Mouse (Mus musculus): ENCODE measurements around the gene Pcolce.
"Not testable (repeated sequence)": the region's sequence is repeated elsewhere in the genome, so short reads cannot be mapped to it uniquely, and the experiment has no call there.

The Pcolce gene

DNA sequence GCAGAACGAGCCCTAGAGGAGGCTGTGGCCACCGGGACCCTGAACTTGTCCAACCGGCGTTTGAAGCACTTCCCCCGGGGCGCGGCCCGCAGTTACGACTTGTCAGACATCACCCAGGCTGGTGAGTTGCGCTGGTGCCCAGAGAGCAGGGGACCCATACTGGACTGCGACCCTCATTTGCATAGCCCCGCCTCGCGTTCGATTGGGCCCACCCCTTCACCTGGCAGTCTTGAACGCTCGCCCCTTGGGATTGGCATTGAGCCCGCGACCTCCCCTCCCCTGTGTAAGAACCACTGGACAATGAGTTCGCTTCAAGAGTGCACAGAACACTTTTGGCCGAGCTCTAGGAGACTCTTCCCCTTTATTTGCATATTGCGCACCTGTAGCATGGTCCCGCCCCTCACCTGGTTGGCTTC, 15.7 kb upstream of the Pcolce start:
- DNase-seq (ENCODE audit: low read depth, low spot score) = no peak

DNA sequence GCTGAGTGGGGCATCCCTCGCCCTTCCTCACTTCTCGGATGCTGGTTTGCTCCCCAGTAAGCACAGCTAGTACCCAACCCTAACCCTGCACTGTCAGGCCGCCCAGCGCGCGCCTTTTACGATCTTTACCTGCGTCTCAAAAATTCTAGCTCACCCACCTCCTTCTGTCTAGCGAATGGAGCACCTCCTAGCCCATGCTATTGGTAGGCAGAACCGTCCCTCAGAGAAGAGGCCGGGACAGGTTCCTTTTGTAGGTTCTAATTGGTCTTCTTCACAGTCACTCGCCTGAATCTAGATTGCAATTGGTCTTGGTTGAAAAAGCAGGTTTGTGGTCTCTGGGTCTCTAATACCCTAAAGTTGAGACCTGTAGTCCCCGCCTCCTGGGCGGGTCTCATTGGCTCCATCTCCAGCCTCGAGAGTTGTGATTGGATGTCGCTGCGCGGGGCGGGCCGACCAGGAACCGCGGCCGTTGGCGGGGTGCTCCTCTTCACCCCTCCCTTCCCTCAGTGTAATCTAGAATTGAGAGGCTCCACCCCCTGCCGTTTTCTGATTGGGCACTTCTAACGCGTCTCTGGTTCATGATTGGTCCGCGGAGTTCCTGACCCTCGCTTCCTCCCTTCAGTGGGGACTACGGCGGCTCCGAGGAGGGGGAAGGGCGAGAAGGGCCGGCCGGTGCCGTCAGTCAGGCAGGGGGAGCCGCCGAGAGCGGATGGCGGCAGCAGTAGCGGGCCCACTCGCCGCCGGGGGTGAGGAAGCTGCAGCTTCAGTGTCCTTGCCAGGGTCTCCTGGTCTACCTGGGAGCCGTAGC, 15.1 kb upstream of the Pcolce start, which contains the start of the genes Fbxo24, Lrch4 and Gm20605:
TSS of gene Fbxo24 (minus strand) at position 505 of the 808 bp plus-strand sequence.
TSS of gene Lrch4 (plus strand) at position 624 of the 808 bp plus-strand sequence.
TSS of gene Gm20605 (plus strand) at position 678 of the 808 bp plus-strand sequence.
- DNase-seq (ENCODE audit: low read depth, low spot score) = peak; percentile 99

DNA sequence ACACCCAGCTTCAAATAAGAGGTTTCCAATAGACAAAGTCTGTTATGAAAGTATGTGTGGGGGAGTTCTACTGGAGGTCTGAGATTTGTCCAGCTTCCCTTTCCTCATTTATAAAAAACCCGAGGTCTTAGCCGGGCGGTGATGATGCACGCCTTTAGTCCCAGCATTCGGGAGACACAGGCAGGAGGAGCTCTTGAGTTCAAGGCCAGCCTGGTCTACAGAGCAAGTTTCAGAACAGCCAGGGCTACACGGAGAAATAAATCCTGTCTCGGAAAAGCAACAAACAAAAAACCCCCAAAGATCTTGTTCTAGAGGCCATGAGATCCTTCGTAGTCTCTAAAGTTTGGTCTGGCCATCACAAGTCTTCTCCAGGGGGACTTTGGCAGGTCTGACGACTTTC, 14.4 kb upstream of the Pcolce start:
- no peak for DNase-seq (ENCODE audit: low read depth, low spot score)

DNA sequence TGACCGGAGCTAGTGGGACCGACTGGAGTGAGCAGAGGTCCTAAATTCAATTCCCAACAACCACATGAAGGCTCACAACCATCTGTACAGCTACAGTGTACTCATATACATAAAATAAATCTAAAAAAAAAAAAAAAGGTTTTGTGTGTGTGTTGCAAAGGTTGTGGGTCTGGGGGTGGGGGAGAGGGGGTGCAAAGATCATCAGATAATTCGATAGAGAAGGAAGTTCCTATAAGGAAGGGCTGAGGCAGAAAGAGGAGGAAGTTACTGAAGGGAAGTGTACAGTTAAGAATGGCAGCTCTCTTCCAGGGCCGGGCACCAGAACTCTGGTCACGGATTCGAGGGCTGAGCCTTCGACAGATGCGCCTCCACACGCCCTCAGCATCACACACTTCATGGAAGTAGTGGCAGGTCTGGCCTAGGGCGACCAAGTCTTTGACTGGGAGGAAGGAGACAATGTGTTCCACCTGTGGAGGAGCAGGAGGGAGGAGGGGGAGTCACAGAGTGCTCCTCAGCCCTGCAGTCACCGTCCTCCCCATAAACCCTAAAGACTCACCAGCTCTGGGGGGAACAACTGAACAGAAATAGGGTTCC, 10.4 kb upstream of the Pcolce start:
- DNase-seq (ENCODE audit: low read depth, low spot score) = no peak

DNA sequence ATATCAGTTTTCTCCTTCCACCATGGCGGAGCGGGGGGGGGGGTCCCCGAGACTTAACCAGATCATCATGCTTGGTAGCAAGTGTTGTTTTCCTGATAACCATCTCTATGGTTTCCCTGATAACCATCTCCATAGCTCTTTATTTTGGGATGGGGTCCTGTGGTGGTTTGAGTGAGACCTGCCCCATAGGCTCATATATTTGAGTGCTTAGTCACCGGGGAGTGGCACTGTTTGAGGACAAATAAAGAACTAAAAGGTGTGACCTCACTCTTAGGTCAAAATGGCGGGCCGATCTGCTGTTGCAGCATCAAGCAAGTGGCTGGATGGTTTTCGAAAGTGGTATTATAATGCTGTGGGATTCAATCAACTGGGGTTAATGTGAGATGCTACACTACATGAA, 1.8 kb upstream of the Pcolce start:
- no peak for DNase-seq (ENCODE audit: low read depth, low spot score)

DNA sequence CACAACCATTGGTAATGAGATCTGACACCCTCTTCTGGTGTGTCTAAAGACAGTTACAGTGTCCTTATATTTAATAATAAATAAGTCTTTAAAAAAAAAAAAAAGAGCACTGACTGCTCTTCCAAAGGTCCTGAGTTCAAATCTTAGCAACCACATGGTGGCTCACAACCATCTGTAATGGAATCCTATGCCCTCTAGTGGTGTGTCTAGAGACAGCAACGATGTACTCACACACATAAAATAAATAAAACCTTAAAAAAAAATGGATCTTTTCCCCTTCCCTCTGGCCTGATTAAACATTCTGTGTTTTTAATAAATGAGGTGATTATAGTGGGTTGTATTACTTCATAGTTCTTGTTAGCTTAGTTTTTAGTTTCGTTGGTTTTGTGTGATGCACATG, 1.3 kb upstream of the Pcolce start:
- DNase-seq (ENCODE audit: low read depth, low spot score) = not testable (repeated sequence)

DNA sequence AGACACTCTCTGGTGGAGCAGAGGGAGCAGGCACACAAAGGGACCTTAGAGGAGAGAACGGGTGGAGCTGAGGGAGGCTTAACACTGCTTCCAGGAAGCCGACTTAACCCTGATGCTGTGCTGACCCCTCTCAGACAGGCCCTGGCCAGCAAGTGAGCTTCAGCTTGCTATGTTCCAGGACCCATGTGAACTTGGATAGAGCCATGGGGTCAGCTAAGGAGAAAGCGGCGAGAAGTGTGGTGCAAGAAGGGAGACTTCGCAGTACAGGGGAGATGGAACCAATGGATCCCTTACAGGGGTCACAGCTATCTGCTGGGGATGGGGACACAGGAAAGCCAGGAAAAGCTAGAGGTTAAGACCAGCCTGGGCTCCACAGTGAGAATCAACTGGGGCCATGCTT, 508 bp downstream of the Pcolce start:
- DNase-seq (ENCODE audit: low read depth, low spot score) = no peak

DNA sequence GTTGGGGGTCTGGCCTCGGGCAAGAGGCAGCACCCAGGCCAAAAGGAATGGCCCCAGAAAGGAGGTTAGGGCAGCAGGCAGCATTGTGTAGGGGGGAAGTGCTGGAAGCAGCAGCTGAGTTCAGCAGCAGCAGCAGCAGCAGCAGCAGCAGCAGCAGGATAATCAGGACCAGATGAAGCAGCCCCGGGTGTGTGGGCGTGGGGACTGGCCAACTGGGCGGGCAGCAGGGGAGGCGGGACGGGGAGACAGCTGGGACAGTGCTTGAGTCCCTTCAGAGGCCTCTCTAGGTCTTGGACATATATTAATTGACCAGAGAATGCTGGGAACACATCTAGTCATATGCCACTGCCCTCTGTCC, 2.4 kb downstream of the Pcolce start:
- DNase-seq (ENCODE audit: low read depth, low spot score) = no peak

DNA sequence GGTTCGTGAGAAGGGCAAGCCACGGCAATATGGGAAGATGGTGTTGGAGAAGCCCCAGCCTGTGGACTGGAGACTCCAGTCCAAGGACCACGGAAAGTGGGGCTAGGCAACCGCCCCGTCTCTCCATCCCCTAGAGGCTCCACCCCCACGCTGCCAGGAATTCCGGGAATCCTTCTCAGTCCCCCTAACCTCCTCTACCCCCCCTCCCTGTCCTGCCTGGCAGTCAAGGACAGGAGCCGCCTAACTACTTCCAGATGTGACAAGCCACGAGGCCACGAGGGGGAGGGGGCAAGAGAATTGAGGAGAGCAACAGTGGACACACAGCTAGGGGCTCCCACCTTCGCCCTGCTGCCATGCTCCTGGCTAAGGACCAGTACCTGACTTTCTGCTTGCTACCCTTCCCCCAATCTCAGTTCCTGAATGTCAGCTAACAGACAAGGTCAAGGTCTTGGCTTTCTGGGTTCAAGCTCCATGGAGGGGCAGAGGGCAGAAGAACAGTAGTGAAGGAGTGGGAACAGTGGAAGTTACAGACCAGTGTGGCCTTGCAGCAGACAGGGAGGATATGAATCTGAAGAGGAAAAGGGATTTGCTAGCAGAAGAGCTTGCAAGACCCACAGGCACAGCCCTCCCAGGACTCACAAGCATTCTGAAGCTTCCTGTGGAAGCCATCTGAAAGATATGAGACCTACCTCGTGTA, 2.9 kb downstream of the Pcolce start:
- no peak for DNase-seq (ENCODE audit: low read depth, low spot score)

DNA sequence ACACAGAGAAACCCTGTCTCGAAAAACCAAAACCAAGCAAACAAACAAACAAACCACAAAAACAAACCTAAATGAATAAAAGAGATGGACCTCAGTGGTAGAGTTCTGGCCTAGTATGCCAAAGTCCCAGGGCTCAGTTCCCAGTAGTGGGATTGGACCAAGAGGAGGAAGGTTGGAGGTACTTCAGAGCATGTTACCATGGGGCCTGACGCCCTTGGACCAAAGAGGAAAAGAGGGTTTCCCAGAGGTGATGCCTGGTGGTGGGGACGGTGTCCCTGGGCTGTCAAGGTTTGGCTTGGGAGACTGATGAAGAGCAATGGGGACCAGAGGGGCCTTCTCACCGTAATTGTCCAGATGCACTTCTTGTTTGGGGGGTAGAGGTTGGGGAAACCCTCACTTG, 3.5 kb downstream of the Pcolce start:
- no peak for DNase-seq (ENCODE audit: low read depth, low spot score)

DNA sequence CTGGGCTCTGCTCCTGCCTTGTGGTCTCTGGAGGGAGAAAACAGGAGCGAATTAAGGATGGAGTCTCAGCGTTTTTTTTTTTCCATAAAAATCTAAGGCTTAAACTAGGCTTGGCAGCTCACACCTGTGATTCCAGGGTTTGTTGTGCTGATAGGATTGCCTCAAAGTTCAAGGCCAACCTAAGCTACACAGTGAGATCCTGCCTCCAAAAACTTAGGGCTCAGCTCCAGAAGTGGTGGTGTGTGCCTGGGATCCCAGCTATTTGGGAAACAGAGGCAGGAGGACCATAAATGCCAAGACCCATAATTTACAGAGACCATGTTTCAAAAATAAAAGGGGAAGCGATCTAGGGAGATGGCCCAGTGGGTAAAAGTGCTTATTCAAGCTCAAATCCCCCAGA, 4.3 kb downstream of the Pcolce start:
- DNase-seq (ENCODE audit: low read depth, low spot score) = no peak

DNA sequence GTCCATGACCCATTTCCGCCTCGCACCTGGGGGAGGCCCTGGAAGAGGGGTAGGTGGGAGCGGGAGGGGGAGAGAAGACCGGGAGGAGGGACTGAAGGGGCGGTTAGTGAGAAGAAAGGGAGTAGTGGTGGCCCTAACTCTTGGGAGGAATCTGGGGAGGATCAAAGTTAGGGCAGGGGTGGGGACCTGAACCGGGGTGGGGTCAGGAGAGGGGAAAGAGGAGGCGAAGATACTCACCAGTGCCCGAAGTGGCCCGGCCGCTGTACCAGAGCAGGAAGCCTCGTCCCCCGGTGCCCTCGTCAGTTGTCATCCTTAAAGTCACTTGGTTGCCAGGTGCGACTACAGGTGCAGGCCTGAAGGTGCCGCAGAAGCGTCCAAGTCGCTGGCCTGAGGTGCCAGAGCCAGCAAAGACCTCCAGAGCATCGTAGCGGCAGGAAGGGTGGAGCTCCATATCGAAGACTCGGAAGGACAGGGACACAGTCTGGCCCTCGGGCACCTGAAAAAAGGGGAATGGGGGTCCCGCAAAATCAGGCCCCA, 4.9 kb downstream of the Pcolce start:
- DNase-seq (ENCODE audit: low read depth, low spot score) = no peak

DNA sequence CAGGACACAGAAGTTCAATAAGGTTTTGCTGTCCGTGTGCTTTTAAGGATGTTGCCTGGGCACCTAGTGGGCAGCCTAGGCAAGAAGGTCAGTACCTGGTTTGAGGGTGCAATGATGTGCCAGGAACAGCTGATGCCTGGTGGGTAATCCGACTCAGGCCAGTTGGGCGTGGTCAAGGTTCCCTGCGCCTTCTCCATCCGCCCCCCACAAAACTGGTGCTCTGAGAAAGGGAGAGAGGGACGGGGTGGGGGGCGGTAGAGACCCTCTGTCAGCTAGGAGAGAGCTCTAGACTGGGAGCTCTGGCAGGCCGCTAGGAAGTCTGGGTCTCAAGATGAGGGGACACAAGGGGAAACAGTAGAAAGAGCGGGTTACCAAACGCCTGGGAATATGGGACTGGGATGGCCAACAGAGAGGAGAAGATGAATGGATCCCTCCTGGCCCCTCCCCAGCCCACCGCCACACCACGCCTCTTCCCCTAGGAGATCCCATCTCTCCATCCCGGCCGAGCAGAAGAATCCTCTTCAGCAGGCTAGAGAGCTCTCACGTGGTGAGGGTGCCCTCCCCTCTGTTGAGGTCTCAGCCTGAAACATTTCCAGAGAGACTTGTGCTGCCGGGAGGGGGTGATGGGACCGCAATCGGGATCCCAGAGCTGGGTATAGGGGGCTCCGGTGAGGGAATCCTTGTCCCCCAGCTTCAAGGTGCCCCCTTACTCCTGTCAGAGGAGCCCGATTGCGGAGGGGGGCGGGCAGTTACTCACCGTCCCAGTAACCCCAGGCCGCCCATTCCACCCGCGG, 5.5 kb downstream of the Pcolce start:
- no peak for DNase-seq (ENCODE audit: low read depth, low spot score)

DNA sequence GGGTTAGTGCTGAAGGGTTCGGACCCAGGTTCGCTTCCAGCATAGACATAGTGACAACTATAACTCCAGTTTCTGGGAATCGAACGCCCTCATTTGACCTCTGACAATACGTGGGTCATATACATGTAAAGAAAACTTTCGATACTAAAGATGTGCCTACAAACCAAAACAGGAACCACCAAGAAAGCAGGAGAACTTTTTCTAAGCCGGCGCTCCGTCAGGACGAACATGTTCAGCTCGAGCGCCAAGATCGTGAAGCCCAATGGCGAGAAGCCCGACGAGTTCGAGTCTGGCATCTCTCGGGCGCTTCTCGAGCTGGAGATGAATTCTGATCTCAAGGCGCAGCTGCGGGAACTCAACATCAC, 12.2 kb downstream of the Pcolce start:
- DNase-seq (ENCODE audit: low read depth, low spot score) = no peak

DNA sequence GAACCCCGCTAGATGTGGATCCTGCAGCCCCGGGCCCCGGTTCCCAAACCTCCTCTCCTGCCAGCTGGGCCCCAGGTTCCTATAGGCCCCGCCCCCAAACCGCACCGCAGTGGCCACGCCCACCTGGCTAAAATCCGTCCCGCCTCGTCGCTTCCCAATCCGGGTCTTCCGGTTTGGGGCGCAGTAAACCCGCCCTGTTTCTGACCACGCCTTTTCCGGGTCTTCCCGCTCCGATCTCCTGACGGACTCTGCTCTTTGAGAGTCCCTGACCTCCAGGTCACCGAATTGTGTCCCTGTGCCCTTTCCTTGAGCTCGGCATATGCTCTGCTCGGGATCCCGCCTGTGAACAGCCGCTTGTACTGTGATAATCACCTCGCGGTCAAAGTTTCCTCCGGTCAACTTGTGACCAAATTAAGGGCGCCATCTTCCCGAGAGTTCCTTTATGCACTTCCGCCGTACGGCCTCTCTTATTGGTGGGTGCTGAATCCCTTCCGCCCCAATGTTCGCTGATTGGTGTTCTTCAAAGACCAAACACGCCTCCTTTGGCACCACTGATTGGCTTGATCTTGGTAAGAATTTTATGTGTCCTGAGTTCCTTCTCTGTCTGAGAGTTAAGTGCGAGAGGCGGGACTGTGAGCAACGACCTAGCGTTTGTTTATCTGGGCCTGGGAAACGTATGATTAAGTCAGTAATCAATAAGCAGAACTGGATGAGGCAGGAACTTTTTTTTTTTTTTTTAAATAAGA, 12.8 kb downstream of the Pcolce start, which contains the start of gene Mospd3:
TSS of gene Mospd3 (minus strand) at position 440 of the 746 bp plus-strand sequence.
- DNase-seq (ENCODE audit: low read depth, low spot score) = peak; percentile 94

DNA sequence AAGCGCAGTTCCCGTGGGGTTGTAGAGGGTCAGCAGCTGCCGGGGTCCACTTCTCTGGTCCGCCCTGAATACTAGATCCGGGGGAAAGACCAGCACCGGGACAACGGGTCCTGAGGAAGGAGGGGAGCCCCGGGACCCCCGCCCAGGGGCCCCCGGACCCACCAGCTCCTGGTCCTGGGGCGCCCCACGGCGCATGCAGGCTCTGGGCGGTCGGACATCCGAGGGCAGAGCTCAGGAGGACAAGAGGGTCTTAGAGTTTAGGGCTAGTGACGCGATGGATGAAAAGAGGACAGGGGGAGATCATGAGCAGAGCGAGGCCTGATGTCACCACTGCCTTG, 13.3 kb downstream of the Pcolce start:
- DNase-seq (ENCODE audit: low read depth, low spot score) = no peak

DNA sequence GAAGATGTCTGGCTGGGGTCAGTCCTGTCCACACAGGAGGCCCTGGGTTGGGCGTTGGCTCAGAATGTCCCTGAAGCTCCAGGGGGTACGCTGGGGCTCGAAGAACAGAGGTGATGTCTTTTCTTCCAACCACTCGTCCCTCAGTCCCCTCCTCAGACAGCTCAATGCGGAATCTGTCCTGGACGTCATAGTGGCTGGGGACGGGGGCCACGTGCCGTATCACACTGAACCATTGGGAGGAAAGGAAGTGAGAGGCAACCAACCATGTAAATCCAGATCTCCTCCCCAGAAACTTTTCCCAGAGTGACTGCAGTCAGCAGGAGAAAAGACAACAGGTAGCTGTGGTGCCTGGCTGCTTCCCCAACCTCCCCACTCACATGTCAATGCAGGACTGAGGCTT, 14.0 kb downstream of the Pcolce start:
- DNase-seq (ENCODE audit: low read depth, low spot score) = no peak

DNA sequence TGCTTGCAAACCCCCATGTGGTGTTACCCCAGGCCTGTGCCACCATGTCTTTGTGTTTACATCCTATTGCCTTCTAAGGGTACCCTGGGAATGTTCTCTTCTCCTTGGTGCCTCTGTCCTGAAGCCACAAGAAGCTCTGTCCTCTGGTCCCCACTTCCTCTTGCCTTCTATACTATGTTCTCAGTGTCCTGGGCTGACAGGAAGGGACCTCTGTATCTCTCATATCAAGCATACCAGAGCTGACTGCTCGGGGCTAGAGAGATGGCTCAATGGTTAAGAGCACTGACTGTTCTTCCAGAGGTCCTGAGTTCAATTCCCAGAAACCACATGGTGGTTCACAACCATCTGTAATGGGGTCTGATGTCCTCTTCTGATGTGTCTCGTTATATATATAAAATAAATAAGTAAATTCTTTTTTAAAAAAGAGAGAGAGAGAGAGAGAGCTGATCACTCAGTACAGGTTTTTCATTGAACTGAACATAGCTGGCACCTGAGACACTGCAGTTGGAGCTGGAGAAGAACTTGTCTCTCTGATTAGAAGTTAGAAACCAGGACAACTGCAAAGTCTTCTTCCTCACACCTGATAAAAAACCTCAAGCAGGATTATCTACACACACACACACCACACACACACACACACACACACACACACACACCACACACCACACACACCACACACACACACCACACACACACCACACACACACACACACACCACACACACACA, 15.3 kb downstream of the Pcolce start:
- no peak for DNase-seq (ENCODE audit: low read depth, low spot score)

DNA sequence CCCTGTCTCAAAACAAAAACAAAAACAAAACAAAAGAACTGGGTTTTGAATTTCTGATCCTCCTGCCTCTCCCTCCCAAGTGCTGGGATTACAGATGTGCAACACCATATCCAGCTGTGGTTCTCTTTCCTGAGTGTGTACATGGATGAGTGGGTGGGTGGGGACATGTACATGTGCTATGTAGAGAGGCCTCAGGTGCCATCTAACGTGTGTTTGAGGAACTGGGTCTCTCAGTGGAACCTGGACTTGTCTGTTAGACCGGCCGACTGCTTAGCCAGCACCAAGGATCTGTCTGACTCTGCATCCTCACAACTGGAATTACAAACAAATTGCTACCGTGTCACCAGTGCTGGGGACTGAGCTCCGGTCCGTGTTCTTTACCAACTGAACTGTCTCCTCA, 16.0 kb downstream of the Pcolce start:
- no peak for DNase-seq (ENCODE audit: low read depth, low spot score)

DNA sequence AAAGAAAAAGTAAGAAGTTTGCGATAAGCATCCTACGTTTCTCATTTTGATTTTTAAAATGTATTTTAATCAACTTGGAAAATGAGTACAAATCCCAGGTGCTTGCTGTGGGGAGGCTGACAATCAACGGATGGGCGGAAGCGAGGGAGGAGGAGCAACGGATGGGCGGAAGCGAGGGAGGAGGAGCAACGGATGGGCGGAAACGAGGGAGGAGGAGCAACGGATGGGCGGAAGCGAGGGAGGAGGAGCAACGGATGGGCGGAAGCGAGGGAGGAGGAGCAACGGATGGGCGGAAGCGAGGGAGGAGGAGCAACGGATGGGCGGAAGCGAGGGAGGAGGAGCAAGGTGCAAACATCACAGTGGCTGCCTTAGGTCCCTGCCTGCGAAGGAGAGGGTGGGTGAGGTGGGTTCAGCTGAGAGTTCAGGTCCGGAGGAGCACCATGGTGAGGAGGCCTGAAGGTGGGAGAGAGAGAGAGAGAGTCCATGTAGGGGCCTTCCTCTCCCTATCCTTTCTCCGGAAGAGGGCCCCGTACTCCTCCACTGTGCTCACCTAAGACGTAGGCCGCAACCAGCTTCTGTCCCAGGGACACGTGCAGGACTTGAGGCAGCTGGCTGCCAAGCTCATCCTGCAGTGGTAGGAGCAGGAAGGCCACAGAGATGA, 16.9 kb downstream of the Pcolce start:
- no peak for DNase-seq (ENCODE audit: low read depth, low spot score)

Data from WW6 (cell line).